Mouse (Mus musculus): ENCODE results near the gene Tab1. TPM values are rescaled to one million over a fixed set of nuclear protein-coding genes. Genes with fewer than 3 reads are reported as not detected.

The Tab1 gene
- polyA plus RNA-seq, 1 experiment from 2014 or later, result 26.9 TPM

DNA sequence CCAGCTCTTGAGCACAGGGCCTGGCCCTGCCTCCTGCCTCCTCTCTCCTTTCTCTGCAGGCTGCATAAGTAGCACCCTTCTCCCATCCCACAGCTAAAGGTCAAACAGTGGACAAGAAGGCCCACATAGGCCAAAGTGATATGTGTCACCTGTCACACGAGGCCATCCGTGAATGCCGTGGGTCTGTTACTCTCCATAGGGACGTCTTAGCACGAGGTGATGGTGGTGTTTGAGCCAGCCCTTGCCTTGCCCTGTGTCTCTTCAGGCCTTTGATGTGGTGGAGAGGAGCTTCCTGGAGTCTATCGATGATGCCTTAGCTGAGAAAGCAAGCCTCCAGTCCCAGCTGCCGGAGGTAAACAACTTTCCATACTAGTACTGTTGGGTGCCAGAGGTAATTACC is 16.6 kb downstream of the Tab1 start:
- Histone ChIP-seq H3K4me3 (ENCODE audit: low read depth, low read length) (no peak overlapping the region), H3K36me3 (replicated peaks; ENCODE audit: control insufficient read depth, insufficient read depth, low read depth, low read length) (no peaks in the 10 kb centered on the region; the same call in 1 of the 2 replicates), H3K27me3 (ENCODE audit: control insufficient read depth, insufficient read depth, low read length) (no peaks in the 10 kb centered on the region), H3K9ac (replicated peaks; ENCODE audit: low read length) (no peak overlapping the region), H3K4me1 (ENCODE audit: control insufficient read depth, insufficient read depth, low read length) (no peaks in the 10 kb centered on the region), H3K9me3 (replicated peaks; ENCODE audit: control insufficient read depth, low read length) (no peaks in the 10 kb centered on the region), H3K4me2 (ENCODE audit: low read depth, low read length) (no peak overlapping the region), H3K27ac (replicated peaks; ENCODE audit: low read depth, low read length) (no peak overlapping the region)
- DNase-seq (ENCODE audit: low spot score) (no peak), ATAC-seq (replicated peaks; ENCODE audit: insufficient number of reproducible peaks, low FRiP score, low TSS enrichment, low read depth) (no peak)
- 87% methylated on average over 7 of the region's 7 CpGs for WGBS

DNA sequence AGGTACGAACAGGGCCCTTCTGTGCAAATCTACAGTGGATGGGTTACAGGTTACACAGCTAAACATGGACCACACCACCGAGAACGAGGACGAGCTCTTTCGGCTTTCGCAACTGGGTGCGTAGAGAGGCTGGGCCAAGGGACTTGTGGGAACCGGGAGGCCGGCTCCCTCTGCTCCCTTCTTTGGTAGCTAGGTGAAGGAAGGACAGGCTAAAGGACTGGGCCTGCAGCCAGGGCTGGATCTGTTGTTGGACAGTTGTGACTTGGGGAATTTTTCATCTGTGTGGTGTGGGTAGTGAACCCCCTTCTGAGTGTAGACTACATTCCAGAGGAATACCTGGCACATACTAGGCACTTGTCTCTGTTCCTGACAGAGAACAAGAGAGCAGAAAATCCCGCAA is 19.7 kb downstream of the Tab1 start:
- H3K9ac ChIP-seq (replicated peaks; ENCODE audit: low read length), result no peak overlapping the region

GRCm38 (mm10) chr15:80153757-80154156 is 20.8 kb downstream of the Tab1 start:
- Histone ChIP-seq H3K4me2 (ENCODE audit: low read depth, low read length) (no peak overlapping the region), H3K9ac (replicated peaks; ENCODE audit: low read length) (no peak overlapping the region), H3K9me3 (replicated peaks; ENCODE audit: control insufficient read depth, low read length) (no peaks in the 10 kb centered on the region), H3K27ac (replicated peaks; ENCODE audit: low read depth, low read length) (no peak overlapping the region), H3K4me3 (ENCODE audit: low read depth, low read length) (no peak overlapping the region), H3K4me1 (ENCODE audit: control insufficient read depth, insufficient read depth, low read length) (no peaks in the 10 kb centered on the region; the same call in 1 of the 2 replicates), H3K36me3 (replicated peaks; ENCODE audit: control insufficient read depth, insufficient read depth, low read depth, low read length) (peaks cover 6% of the 10 kb centered on the region; the same call in 1 of the 2 replicates), H3K27me3 (ENCODE audit: control insufficient read depth, insufficient read depth, low read length) (no peaks in the 10 kb centered on the region)
- ATAC-seq (replicated peaks; ENCODE audit: insufficient number of reproducible peaks, low FRiP score, low TSS enrichment, low read depth), result no peak
- 85% methylated on average over 11 of the region's 11 CpGs for WGBS
- DNase-seq (ENCODE audit: low spot score), result no peak

More for the DNA sequence above, 19.7 kb downstream of the Tab1 start:
- Histone ChIP-seq H3K36me3 (replicated peaks; ENCODE audit: control insufficient read depth, insufficient read depth, low read depth, low read length) (peaks cover 1% of the 10 kb centered on the region; the same call in 1 of the 2 replicates), H3K4me3 (ENCODE audit: low read depth, low read length) (no peak overlapping the region), H3K27me3 (ENCODE audit: control insufficient read depth, insufficient read depth, low read length) (no peaks in the 10 kb centered on the region), H3K9me3 (replicated peaks; ENCODE audit: control insufficient read depth, low read length) (no peaks in the 10 kb centered on the region), H3K4me2 (ENCODE audit: low read depth, low read length) (no peak overlapping the region), H3K4me1 (ENCODE audit: control insufficient read depth, insufficient read depth, low read length) (no peaks in the 10 kb centered on the region), H3K27ac (replicated peaks; ENCODE audit: low read depth, low read length) (no peak overlapping the region)
- WGBS, result 88% methylated on average over 10 of the region's 10 CpGs
- no peak for ATAC-seq (replicated peaks; ENCODE audit: insufficient number of reproducible peaks, low FRiP score, low TSS enrichment, low read depth)
- DNase-seq (ENCODE audit: low spot score), result no peak

GRCm38 (mm10) chr15:80155707-80156106 is 22.8 kb downstream of the Tab1 start:
- H3K27me3 ChIP-seq (ENCODE audit: control insufficient read depth, insufficient read depth, low read length), result no peaks in the 10 kb centered on the region
- WGBS, result 91% methylated on average over 8 of the region's 8 CpGs

GRCm38 (mm10) chr15:80157197-80157943 is 24.4 kb downstream of the Tab1 start:
- H3K4me3 ChIP-seq (ENCODE audit: low read depth, low read length), result no peak overlapping the region
- no peak overlapping the region for H3K4me2 ChIP-seq (ENCODE audit: low read depth, low read length)
- H3K4me1 ChIP-seq (ENCODE audit: control insufficient read depth, insufficient read depth, low read length), result peaks cover 5% of the 10 kb centered on the region
- no peaks in the 10 kb centered on the region for H3K27me3 ChIP-seq (ENCODE audit: control insufficient read depth, insufficient read depth, low read length)
- 89% methylated on average over 22 of the region's 22 CpGs for WGBS
- no peak for DNase-seq (ENCODE audit: low spot score)
- H3K9me3 ChIP-seq (replicated peaks; ENCODE audit: control insufficient read depth, low read length), result no peaks in the 10 kb centered on the region
- ATAC-seq (replicated peaks; ENCODE audit: insufficient number of reproducible peaks, low FRiP score, low TSS enrichment, low read depth), result no peak
- H3K36me3 ChIP-seq (replicated peaks; ENCODE audit: control insufficient read depth, insufficient read depth, low read depth, low read length), result peaks cover 15% of the 10 kb centered on the region
- no peak overlapping the region for H3K9ac ChIP-seq (replicated peaks; ENCODE audit: low read length)
- H3K27ac ChIP-seq (replicated peaks; ENCODE audit: low read depth, low read length), result no peak overlapping the region

More at GRCm38 (mm10) chr15:80155707-80156106, 22.8 kb downstream of the Tab1 start:
- Histone ChIP-seq H3K9me3 (replicated peaks; ENCODE audit: control insufficient read depth, low read length) (no peaks in the 10 kb centered on the region), H3K4me3 (ENCODE audit: low read depth, low read length) (no peak overlapping the region), H3K4me1 (ENCODE audit: control insufficient read depth, insufficient read depth, low read length) (peaks cover 5% of the 10 kb centered on the region), H3K27ac (replicated peaks; ENCODE audit: low read depth, low read length) (no peak overlapping the region), H3K36me3 (replicated peaks; ENCODE audit: control insufficient read depth, insufficient read depth, low read depth, low read length) (peaks cover 12% of the 10 kb centered on the region), H3K9ac (replicated peaks; ENCODE audit: low read length) (no peak overlapping the region), H3K4me2 (ENCODE audit: low read depth, low read length) (no peak overlapping the region)
- DNase-seq (ENCODE audit: low spot score) (no peak), ATAC-seq (replicated peaks; ENCODE audit: insufficient number of reproducible peaks, low FRiP score, low TSS enrichment, low read depth) (no peak)

DNA sequence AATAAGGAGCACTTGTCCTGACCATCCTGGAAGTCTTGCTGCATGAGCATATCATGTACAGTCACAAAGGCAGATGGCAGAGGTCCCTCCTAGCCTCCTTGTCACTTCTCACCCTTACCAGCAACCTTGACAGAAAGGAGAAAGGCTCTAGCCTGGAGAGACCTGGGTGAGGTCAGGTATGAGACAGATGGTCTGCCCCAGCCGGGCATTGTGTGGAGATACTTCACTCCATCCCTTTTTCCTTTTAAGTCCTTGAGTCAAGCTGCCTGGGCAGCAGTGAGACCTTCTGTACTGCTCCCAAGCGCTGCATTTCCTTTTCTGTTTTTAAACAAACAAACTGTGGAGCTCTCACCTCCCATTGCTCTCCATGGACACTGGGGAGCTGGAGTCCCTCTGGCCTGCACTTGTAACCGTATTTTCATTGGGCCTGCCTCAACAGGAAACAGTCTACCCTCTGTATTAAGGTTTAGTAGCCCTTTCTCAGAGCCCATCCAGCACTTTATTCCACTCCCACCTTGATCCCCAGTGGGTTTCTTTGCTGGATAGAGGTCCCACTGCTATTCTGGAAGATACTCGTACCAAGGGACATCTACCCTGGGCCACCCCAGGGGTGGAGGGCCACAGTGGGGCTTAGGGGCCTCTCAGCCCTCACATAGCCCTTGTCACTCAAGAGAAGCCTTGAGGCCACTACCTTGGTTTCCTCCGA is 25.2 kb downstream of the Tab1 start:
- H3K4me2 ChIP-seq (ENCODE audit: low read depth, low read length), result no peak overlapping the region
- peaks cover 5% of the 10 kb centered on the region for H3K4me1 ChIP-seq (ENCODE audit: control insufficient read depth, insufficient read depth, low read length)
- no peaks in the 10 kb centered on the region for H3K27me3 ChIP-seq (ENCODE audit: control insufficient read depth, insufficient read depth, low read length)
- H3K4me3 ChIP-seq (ENCODE audit: low read depth, low read length), result no peak overlapping the region
- no peak for ATAC-seq (replicated peaks; ENCODE audit: insufficient number of reproducible peaks, low FRiP score, low TSS enrichment, low read depth)
- peaks cover 15% of the 10 kb centered on the region for H3K36me3 ChIP-seq (replicated peaks; ENCODE audit: control insufficient read depth, insufficient read depth, low read depth, low read length)
- H3K9ac ChIP-seq (replicated peaks; ENCODE audit: low read length), result no peak overlapping the region
- H3K27ac ChIP-seq (replicated peaks; ENCODE audit: low read depth, low read length), result no peak overlapping the region
- no peak for DNase-seq (ENCODE audit: low spot score)
- H3K9me3 ChIP-seq (replicated peaks; ENCODE audit: control insufficient read depth, low read length), result no peaks in the 10 kb centered on the region
- 51% methylated on average over 5 of the region's 5 CpGs for WGBS

DNA sequence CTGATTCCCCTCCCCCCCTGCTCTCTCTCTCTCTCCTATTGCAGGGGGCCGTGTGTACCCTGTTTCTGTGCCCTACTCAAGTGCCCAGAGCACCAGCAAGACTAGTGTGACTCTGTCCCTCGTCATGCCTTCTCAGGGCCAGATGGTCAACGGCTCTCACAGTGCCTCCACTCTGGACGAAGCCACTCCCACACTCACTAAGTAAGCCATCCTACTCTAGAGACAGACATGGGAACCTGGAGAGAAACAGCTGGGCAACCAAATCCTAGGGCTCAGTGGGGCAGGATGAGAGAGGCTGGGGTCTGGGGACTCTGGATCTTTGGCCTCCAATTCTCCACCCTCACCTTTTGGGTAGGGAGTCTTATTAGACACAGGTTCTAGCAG is 25.8 kb downstream of the Tab1 start:
- Histone ChIP-seq H3K9me3 (replicated peaks; ENCODE audit: control insufficient read depth, low read length) (no peaks in the 10 kb centered on the region), H3K4me1 (ENCODE audit: control insufficient read depth, insufficient read depth, low read length) (peaks cover 5% of the 10 kb centered on the region), H3K27ac (replicated peaks; ENCODE audit: low read depth, low read length) (peak overlapping the region; percentile 49), H3K9ac (replicated peaks; ENCODE audit: low read length) (no peak overlapping the region), H3K4me2 (ENCODE audit: low read depth, low read length) (no peak overlapping the region), H3K36me3 (replicated peaks; ENCODE audit: control insufficient read depth, insufficient read depth, low read depth, low read length) (peaks cover 15% of the 10 kb centered on the region), H3K4me3 (ENCODE audit: low read depth, low read length) (no peak overlapping the region), H3K27me3 (ENCODE audit: control insufficient read depth, insufficient read depth, low read length) (no peaks in the 10 kb centered on the region)
- ATAC-seq (replicated peaks; ENCODE audit: insufficient number of reproducible peaks, low FRiP score, low TSS enrichment, low read depth) (no peak), DNase-seq (ENCODE audit: low spot score) (peak; percentile 9)
- 25% methylated on average over 4 of the region's 4 CpGs for WGBS

GRCm38 (mm10) chr15:80159286-80159901 is 26.5 kb downstream of the Tab1 start:
- Histone ChIP-seq H3K9me3 (replicated peaks; ENCODE audit: control insufficient read depth, low read length) (no peaks in the 10 kb centered on the region), H3K27ac (replicated peaks; ENCODE audit: low read depth, low read length) (peak overlapping the region; percentile 49), H3K9ac (replicated peaks; ENCODE audit: low read length) (peak overlapping the region; percentile 41), H3K36me3 (replicated peaks; ENCODE audit: control insufficient read depth, insufficient read depth, low read depth, low read length) (peaks cover 15% of the 10 kb centered on the region), H3K4me1 (ENCODE audit: control insufficient read depth, insufficient read depth, low read length) (peaks cover 5% of the 10 kb centered on the region), H3K4me2 (ENCODE audit: low read depth, low read length) (no peak overlapping the region), H3K4me3 (ENCODE audit: low read depth, low read length) (no peak overlapping the region), H3K27me3 (ENCODE audit: control insufficient read depth, insufficient read depth, low read length) (no peaks in the 10 kb centered on the region)
- DNase-seq (ENCODE audit: low spot score) (peak; percentile 79), ATAC-seq (replicated peaks; ENCODE audit: insufficient number of reproducible peaks, low FRiP score, low TSS enrichment, low read depth) (peak; percentile 69)
- WGBS, result 10% methylated on average over 8 of the region's 8 CpGs
